8 mouse cellular contexts compared by ENCODE assay signal in genomic region chr7:90457517-90457916, GRCm38 (mm10). TPM values are rescaled to one million over a fixed set of nuclear protein-coding genes. Genes with fewer than 3 reads are reported as not detected.
DNase-seq lines count a peak whose midpoint lies in the region; ATAC-seq lines count a peak whose summit lies in the region.

No protein-coding gene starts in this region.

- ATAC-seq in embryonic facial prominence, embryonic 13.5 days (ENCODE audit: insufficient number of reproducible peaks, insufficient read depth, low FRiP score, low TSS enrichment, low read depth), result peak; percentile 45; the same call in 1 of the 2 replicates
- peak; percentile 64 for ATAC-seq in hindbrain, embryonic 16.5 days
- ATAC-seq in megakaryocyte, adult 5-6 weeks (ENCODE audit: poor library complexity, severe bottlenecking), result peak; percentile 17

- H3K4me2 ChIP-seq in embryonic facial prominence, embryonic 13.5 days, result peak overlapping the region; percentile 64
- peak overlapping the region; percentile 72 for H3K4me2 ChIP-seq in hindbrain, embryonic 16.5 days (ENCODE audit: low read length)

- no peaks in the 10 kb centered on the region for H3K27me3 ChIP-seq in embryonic facial prominence, embryonic 13.5 days
- H3K27me3 ChIP-seq in hindbrain, embryonic 16.5 days (replicated peaks; ENCODE audit: control insufficient read depth, insufficient read depth, low read length), result no peaks in the 10 kb centered on the region

- 5% methylated on average over 10 of the region's 10 CpGs for WGBS in embryonic facial prominence, embryonic 13.5 days
- WGBS in hindbrain, embryonic 16.5 days, result 8% methylated on average over 10 of the region's 10 CpGs

- no peaks in the 10 kb centered on the region for H3K9me3 ChIP-seq in embryonic facial prominence, embryonic 13.5 days
- H3K9me3 ChIP-seq in hindbrain, embryonic 16.5 days (ENCODE audit: control insufficient read depth, low read length), result no peaks in the 10 kb centered on the region

- peak overlapping the region; percentile 95 for H3K27ac ChIP-seq in embryonic facial prominence, embryonic 13.5 days
- H3K27ac ChIP-seq in hindbrain, embryonic 16.5 days (ENCODE audit: low read depth, low read length), result peak overlapping the region; percentile 96

- H3K4me1 ChIP-seq in embryonic facial prominence, embryonic 13.5 days, result peaks cover 12% of the 10 kb centered on the region
- H3K4me1 ChIP-seq in hindbrain, embryonic 16.5 days (ENCODE audit: control insufficient read depth, insufficient read depth, low read depth, low read length), result peaks cover 10% of the 10 kb centered on the region

- peak overlapping the region; percentile 80 for H3K4me3 ChIP-seq in embryonic facial prominence, embryonic 13.5 days
- peak overlapping the region; percentile 77 for H3K4me3 ChIP-seq in hindbrain, embryonic 16.5 days (ENCODE audit: low read length)

- H3K36me3 ChIP-seq in embryonic facial prominence, embryonic 13.5 days, result peaks cover 16% of the 10 kb centered on the region
- H3K36me3 ChIP-seq in hindbrain, embryonic 16.5 days (ENCODE audit: control insufficient read depth, insufficient read depth, low read length), result no peaks in the 10 kb centered on the region; the same call in 1 of the 2 replicates

- H3K9ac ChIP-seq in embryonic facial prominence, embryonic 13.5 days, result peak overlapping the region; percentile 83
- peak overlapping the region; percentile 90 for H3K9ac ChIP-seq in hindbrain, embryonic 16.5 days (ENCODE audit: low read depth, low read length)

- DNase-seq in adrenal gland, postnatal 14 days, result peak; percentile 38
- no peak for DNase-seq in adrenal gland, postnatal 4 days (ENCODE audit: low spot score in 2 of 2)
- DNase-seq in 3T3-L1 (ENCODE audit: low read depth, low spot score), result peak; percentile 68
- no peak for DNase-seq in B cell, adult 2 months
- DNase-seq in urinary bladder, adult 2 months (ENCODE audit: low spot score), result no peak

RNA-seq across cellular contexts. Expression of gene Tmem126a, which starts 0.5 kb away (rescaled TPM):
- total RNA-seq in adrenal gland, postnatal 14 days (2021), result 66.4 and 68.2 TPM in 2 replicates
- 10 to 100 TPM; 47.8 to 55.6 TPM for total RNA-seq in adrenal gland, postnatal 4 days (2021)
- 112 and 116 TPM in 2 replicates for polyA plus RNA-seq in embryonic facial prominence, embryonic 13.5 days (2015; fragmentation: Nextera tagmentation; extraction: Ambion mirVana)
- polyA plus RNA-seq in hindbrain, embryonic 16.5 days (2015; fragmentation: Nextera tagmentation; extraction: Ambion mirVana), result 123 and 136 TPM in 2 replicates
- total RNA-seq in megakaryocyte, adult 5-6 weeks (2015), result 59.0 and 64.5 TPM in 2 replicates
- 20.7 and 31.2 TPM in 2 replicates for total RNA-seq in megakaryocyte, adult 5-6 weeks (2017)
- polyA plus RNA-seq in urinary bladder, adult 2 months (2012; rRNA removed), result 44.5 and 51.2 TPM in 2 replicates

RNA-seq across cellular contexts. Expression of gene Crebzf, which starts 15.0 kb away (rescaled TPM):
- 64.3 and 77.7 TPM in 2 replicates for total RNA-seq in adrenal gland, postnatal 14 days (2021)
- 10 to 100 TPM; 82.8 to 90.3 TPM for total RNA-seq in adrenal gland, postnatal 4 days (2021)
- 42.8 and 43.3 TPM in 2 replicates for polyA plus RNA-seq in embryonic facial prominence, embryonic 13.5 days (2015; fragmentation: Nextera tagmentation; extraction: Ambion mirVana)
- polyA plus RNA-seq in hindbrain, embryonic 16.5 days (2015; fragmentation: Nextera tagmentation; extraction: Ambion mirVana), result 17.0 and 23.2 TPM in 2 replicates
- total RNA-seq in megakaryocyte, adult 5-6 weeks (2015), result 74.9 and 89.1 TPM in 2 replicates
- 47.2 and 52.6 TPM in 2 replicates for total RNA-seq in megakaryocyte, adult 5-6 weeks (2017)
- 71.4 and 104 TPM in 2 replicates for polyA plus RNA-seq in urinary bladder, adult 2 months (2012; rRNA removed)

RNA-seq across cellular contexts. Expression of gene Tmem126b, which starts 18.3 kb away (rescaled TPM):
- total RNA-seq in adrenal gland, postnatal 14 days (2021), result 20.6 and 21.4 TPM in 2 replicates
- total RNA-seq in adrenal gland, postnatal 4 days (2021), result 10 to 100 TPM; 19.0 to 19.3 TPM
- polyA plus RNA-seq in embryonic facial prominence, embryonic 13.5 days (2015; fragmentation: Nextera tagmentation; extraction: Ambion mirVana), result 41.1 and 42.0 TPM in 2 replicates
- 48.0 and 48.1 TPM in 2 replicates for polyA plus RNA-seq in hindbrain, embryonic 16.5 days (2015; fragmentation: Nextera tagmentation; extraction: Ambion mirVana)
- total RNA-seq in megakaryocyte, adult 5-6 weeks (2015), result 11.9 and 15.3 TPM in 2 replicates
- total RNA-seq in megakaryocyte, adult 5-6 weeks (2017), result 11.9 and 13.5 TPM in 2 replicates
- 19.1 and 21.1 TPM in 2 replicates for polyA plus RNA-seq in urinary bladder, adult 2 months (2012; rRNA removed)

RNA-seq across cellular contexts. Expression of gene Dlg2, which starts 19.0 kb away (rescaled TPM):
- total RNA-seq in adrenal gland, postnatal 14 days (2021), result 52.8 and 71.9 TPM in 2 replicates
- 10 to 100 TPM; 82.3 to 86.9 TPM for total RNA-seq in adrenal gland, postnatal 4 days (2021)
- 13.3 and 15.5 TPM in 2 replicates for polyA plus RNA-seq in embryonic facial prominence, embryonic 13.5 days (2015; fragmentation: Nextera tagmentation; extraction: Ambion mirVana)
- polyA plus RNA-seq in hindbrain, embryonic 16.5 days (2015; fragmentation: Nextera tagmentation; extraction: Ambion mirVana), result 25.5 and 28.3 TPM in 2 replicates
- total RNA-seq in megakaryocyte, adult 5-6 weeks (2015), result not detected in 2 replicates
- total RNA-seq in megakaryocyte, adult 5-6 weeks (2017), result 0.28 and 0.33 TPM in 2 replicates
- 2.1 and 2.9 TPM in 2 replicates for polyA plus RNA-seq in urinary bladder, adult 2 months (2012; rRNA removed)

RNA-seq across cellular contexts. Expression of gene Ccdc89, which starts 31.1 kb away (rescaled TPM):
- 0.37 and 0.68 TPM in 2 replicates for total RNA-seq in adrenal gland, postnatal 14 days (2021)
- total RNA-seq in adrenal gland, postnatal 4 days (2021), result 1 to 10 TPM; 1.0 to 1.1 TPM
- 1.9 and 2.5 TPM in 2 replicates for polyA plus RNA-seq in embryonic facial prominence, embryonic 13.5 days (2015; fragmentation: Nextera tagmentation; extraction: Ambion mirVana)
- polyA plus RNA-seq in hindbrain, embryonic 16.5 days (2015; fragmentation: Nextera tagmentation; extraction: Ambion mirVana), result 1.5 and 2.1 TPM in 2 replicates
- not detected in 2 replicates for total RNA-seq in megakaryocyte, adult 5-6 weeks (2015)
- not detected in 2 replicates for total RNA-seq in megakaryocyte, adult 5-6 weeks (2017)
- polyA plus RNA-seq in urinary bladder, adult 2 months (2012; rRNA removed), result 0.73 and 0.90 TPM in 2 replicates

Comparison
In these comparisons a context has a peak if more than half of its experiments do, and no peak if none do; other contexts are left out.
1. DNase-seq: peak in adrenal gland, postnatal 14 days (single experiment) and 3T3-L1 (single experiment); none in adrenal gland, postnatal 4 days (0 of 2), B cell, adult 2 months (0 of 2) and urinary bladder, adult 2 months (single experiment).
2. Peak in every context shown above with its lines, with median percentiles within 50 percentile points of each other: ATAC-seq.